Mouse (Mus musculus): ENCODE data around the gene Cnnm1.

Cnnm1 gene

DNA sequence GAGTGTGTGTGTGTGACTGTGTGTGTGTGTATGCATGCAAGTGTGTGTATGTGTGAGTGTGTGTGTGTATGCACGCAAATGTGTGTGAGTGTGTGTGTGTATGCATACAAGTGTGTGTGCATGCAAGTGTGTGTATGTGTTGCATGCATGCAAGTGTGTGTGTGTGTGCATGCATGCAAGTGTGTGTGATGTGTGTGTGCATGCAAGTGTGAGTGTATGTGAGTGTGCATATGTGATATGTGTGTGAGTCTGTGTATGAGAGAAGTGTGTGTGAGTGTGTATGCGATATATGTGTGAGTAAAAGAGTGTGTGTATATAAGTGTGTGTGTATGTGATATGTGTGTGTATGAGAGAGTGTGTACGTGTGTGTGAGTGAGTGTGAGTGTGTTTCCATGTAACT is 95.1 kb downstream of the Cnnm1 start:
- no peak for DNase-seq (ENCODE audit: low spot score in 2 of 2)

GRCm38 (mm10) chr19:43546337-43547117 is 106.3 kb downstream of the Cnnm1 start:
- no peak for DNase-seq (ENCODE audit: low spot score in 2 of 2)

Data from natural killer cell, adult 2 months (primary cell).